Mouse (Mus musculus) kidney, postnatal 4 days (tissue): Measurements from ENCODE around the gene B230118H07Rik.

Experiments used
- DNase-seq, 2 experiments: peaks; one replicate each; pipeline ENCODE4 v3.0.0; 2021; ENCODE audit warnings: mixed read lengths in 2 of 2

The B230118H07Rik gene

GRCm38 (mm10) chr2:101638979-101639839 lies 10.1 kb downstream of the B230118H07Rik start:
- DNase-seq, result no peak

GRCm38 (mm10) chr2:101628297-101629236 lies 20.8 kb downstream of the B230118H07Rik start:
- peak; percentile 69 to 80 for DNase-seq

- no peak for DNase-seq
These were observed 22.1 kb downstream of the B230118H07Rik start for GRCm38 (mm10) chr2:101627227-101627626.

- DNase-seq, result no peak
These were observed 24.8 kb downstream of the B230118H07Rik start, which contains the start of gene Rag2 for GRCm38 (mm10) chr2:101624526-101624925. Gene Rag2, plus strand, starts transcription at chr2:101624718.

GRCm38 (mm10) chr2:101624011-101624410 lies 25.3 kb downstream of the B230118H07Rik start:
- DNase-seq, result no peak

GRCm38 (mm10) chr2:101623042-101623441 lies 26.3 kb downstream of the B230118H07Rik start:
- DNase-seq, result no peak

GRCm38 (mm10) chr2:101621611-101622010 lies 27.7 kb downstream of the B230118H07Rik start:
- DNase-seq, result no peak

- no peak for DNase-seq
These were observed 28.4 kb downstream of the B230118H07Rik start for GRCm38 (mm10) chr2:101620899-101621298.

GRCm38 (mm10) chr2:101618373-101618772 lies 31.0 kb downstream of the B230118H07Rik start:
- no peak for DNase-seq

- no peak for DNase-seq
These were observed 33.6 kb downstream of the B230118H07Rik start for GRCm38 (mm10) chr2:101615464-101616305.

- DNase-seq, result no peak
These were observed 38.5 kb downstream of the B230118H07Rik start for GRCm38 (mm10) chr2:101610861-101611260.

GRCm38 (mm10) chr2:101608232-101608894 lies 41.0 kb downstream of the B230118H07Rik start:
- no peak for DNase-seq

GRCm38 (mm10) chr2:101603099-101603498 lies 46.2 kb downstream of the B230118H07Rik start:
- DNase-seq, result no peak

GRCm38 (mm10) chr2:101600703-101601102 lies 48.6 kb downstream of the B230118H07Rik start:
- DNase-seq, result peak; percentile 57 to 65

GRCm38 (mm10) chr2:101598190-101599181 lies 50.8 kb downstream of the B230118H07Rik start:
- DNase-seq, result peak in 1 of 2 experiments; percentile 14

GRCm38 (mm10) chr2:101597186-101597585 lies 52.1 kb downstream of the B230118H07Rik start:
- no peak for DNase-seq

- no peak for DNase-seq
These were observed 54.7 kb downstream of the B230118H07Rik start for GRCm38 (mm10) chr2:101594681-101595080.

- no peak for DNase-seq
These were observed 56.4 kb downstream of the B230118H07Rik start for GRCm38 (mm10) chr2:101592886-101593285.

- DNase-seq, result no peak
These were observed 57.1 kb downstream of the B230118H07Rik start for GRCm38 (mm10) chr2:101592023-101592841.
